Mouse (Mus musculus): Measurements from ENCODE around the gene Emp1.

Emp1 gene

GRCm38 (mm10) chr6:135364041-135364745, 1.8 kb downstream of the Emp1 start:
- DNase-seq: peak; percentile 39 to 61

- DNase-seq: no peak
These were observed 2.6 kb downstream of the Emp1 start for GRCm38 (mm10) chr6:135364891-135365301.

DNA sequence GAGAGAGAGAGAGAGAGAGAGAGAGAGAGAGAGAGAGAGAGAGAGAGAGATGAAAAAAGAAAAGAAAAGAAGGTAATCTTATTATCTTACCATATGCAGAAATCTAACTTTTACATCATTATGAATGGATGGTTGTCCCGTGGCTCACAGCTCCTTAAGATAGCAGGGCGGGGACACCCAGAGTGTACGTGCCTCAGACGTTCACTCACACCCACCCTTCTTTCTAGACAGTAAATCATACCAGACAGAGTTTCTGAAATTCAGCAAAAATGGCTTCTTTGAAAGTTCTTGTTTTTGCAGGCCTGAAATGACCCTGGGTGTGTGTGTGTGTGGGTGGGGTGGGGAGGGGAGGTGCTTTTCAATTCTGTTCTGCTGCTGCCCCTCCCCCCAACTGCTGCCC, 3.3 kb downstream of the Emp1 start:
- DNase-seq: no peak

DNA sequence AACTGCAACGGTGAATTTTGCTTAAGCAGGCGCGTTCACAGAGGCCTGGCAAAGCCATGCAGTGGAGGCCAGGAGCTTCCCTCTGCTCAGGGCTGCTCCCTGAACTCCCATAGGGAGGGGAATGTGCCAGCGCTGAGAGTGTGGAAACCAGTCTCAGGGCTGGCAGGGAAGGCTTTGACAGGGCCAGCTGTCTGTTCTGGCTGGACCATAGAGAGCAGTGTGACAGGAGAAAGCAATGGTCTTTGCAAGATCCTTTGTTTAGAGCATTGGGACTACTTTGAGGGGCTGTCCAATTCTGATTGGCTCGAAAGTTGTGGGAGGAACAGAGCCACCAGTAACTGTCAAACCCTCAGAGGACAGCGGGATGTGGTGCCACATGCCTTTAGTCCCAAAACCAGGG, 5.9 kb downstream of the Emp1 start:
- DNase-seq: no peak

DNA sequence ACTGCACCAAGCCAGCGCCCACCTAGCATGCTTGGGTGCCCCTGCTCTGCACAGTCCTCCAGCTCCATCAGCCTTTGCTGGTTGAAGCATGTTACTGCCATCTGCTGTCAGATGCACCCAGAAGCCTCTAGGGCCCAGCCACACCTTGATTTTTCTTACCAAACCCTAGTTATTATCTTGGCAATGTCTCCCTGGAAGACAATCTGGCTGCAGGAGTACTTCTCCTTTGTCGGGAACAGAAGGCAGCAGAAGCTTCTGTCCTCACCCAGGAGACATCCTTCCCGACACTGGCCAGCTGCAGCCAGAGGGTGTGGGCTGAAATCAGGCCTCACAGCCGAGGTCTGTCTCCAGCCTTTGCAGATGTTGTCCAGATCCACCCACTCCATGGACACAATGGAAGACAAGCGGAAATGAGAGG, 7.2 kb downstream of the Emp1 start:
- DNase-seq: peak; percentile 25 to 44

GRCm38 (mm10) chr6:135370954-135371353, 8.6 kb downstream of the Emp1 start:
- no peak for DNase-seq

- DNase-seq: no peak
These were observed 11.0 kb downstream of the Emp1 start for GRCm38 (mm10) chr6:135373357-135373756.

DNA sequence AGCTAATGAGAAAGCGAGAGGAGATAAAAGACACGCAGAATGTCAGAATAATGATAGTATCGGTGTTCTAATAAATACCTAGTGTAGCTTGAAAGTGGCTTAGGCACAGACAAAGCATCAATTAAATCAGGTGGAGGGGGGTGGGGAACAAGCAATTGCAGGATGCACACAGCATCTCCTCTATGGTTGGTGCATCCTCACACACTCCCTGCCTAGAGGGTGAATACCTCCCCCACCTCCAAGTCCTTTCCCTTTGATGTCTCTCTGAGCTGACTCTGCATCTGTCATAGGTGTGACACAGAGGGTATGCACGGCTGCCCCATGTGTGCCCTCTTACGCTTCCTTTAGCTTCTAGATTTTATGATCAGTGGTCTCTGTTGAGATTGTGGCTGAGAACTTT, 13.5 kb downstream of the Emp1 start:
- DNase-seq: no peak

DNA sequence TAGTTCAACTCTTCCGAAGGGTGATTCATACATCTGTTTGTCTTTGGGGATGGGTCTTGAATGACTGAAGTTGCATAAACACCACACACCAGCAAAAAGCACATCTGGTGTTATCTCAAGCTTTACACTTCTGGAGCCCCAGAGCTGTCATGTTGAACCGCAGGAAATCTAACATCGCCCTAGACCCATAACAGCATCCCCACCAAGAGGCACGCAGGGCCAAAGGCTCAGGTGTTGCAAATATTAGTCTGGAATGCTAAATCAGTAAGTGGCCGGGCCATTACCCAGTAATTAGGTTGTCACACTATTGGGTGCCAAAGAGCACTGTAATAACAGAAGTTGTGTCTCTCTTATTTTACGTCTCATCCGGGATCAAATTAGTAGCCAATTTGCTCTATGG, 13.9 kb downstream of the Emp1 start:
- no peak for DNase-seq

DNA sequence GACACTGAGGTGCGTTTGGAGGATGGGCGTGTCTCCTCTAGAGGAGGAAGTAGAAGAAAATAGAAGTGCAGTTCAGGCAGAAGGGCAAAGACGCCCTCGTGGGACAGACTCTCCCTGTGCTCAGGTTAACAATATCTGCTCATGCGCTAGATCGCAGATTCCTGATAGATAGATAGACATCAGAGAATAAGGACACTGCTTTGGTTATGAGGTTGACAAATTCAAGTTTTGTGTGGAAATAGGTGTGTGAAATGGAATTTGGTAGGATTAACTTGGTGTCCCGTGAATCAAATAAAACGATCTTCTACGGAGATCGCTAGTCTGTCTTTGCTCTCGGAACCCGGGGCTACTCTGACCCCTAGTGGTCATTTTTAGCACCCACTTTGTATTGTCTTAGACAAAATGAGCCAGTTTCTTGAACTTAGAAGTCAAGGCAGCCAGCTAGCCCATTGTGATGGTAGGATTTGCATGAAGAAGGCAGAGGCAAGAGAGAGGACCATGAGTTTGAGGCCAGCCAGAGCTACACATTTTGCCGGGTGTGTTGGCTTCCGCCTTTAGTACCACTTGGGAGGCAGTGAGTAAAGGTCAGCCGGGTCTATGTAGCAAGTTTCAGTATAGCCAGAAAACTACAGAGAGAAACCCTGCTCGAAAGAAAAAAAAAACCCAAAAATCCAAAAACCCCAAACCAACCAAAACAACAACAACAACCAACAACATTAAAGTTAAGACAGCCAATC, 15.4 kb downstream of the Emp1 start:
- no peak for DNase-seq

GRCm38 (mm10) chr6:135383919-135384318, 21.6 kb downstream of the Emp1 start:
- DNase-seq: no peak

DNA sequence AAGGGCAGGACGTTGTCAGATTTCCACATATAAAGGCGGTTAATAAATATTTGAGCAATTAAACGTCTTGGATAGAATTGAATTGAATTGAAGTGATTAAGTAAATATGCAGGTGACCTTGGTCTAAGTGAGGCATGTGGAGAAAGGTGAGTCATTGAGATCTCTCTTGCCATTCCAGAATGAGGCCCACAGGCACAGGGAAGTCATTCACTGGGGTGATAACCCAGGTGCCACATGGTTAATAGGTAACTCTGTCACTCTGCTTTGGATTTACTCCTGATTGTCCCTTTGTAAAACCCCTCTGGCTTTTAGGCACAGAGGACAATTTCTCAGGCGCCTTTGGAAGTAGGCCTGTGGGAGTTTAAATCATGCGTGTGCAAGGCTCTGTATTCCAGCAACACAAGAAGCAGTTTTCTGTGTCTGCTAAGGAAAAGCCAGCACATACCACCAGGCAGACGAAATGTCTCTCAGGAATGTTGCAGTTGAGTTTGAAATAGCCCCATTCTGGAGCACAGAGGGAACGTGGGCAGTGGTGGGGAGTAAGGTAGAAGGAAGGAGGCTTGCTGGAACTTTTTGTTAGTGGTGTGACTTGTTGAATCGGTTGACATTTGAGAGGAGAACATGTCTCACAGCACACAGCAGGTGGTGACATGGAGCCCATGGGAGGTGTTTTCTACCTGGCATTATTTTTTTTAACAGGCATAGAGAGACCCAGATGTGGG, 23.6 kb downstream of the Emp1 start:
- DNase-seq: no peak

- no peak for DNase-seq
These were observed 25.3 kb downstream of the Emp1 start for GRCm38 (mm10) chr6:135387653-135388052.

GRCm38 (mm10) chr6:135388711-135389110, 26.4 kb downstream of the Emp1 start:
- no peak for DNase-seq

DNA sequence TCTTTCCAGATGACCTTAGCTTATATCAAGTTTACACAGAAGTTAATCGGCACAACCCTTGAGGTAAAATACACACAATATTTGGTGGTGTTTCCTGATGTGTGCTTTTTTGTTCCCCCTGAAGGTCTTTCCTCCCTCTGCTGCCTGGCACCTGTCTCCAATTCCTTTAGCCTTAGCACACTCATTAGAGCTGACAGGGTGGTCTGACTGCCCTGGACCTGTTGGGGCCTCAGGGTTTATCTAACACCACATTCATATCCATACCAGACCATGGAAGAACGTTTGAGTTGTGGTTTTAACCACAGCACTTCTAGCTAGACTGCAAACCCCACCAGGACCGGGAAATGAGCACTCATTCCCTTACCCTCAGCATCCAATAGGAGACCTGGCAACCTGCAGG, 28.1 kb downstream of the Emp1 start:
- DNase-seq: no peak

DNA sequence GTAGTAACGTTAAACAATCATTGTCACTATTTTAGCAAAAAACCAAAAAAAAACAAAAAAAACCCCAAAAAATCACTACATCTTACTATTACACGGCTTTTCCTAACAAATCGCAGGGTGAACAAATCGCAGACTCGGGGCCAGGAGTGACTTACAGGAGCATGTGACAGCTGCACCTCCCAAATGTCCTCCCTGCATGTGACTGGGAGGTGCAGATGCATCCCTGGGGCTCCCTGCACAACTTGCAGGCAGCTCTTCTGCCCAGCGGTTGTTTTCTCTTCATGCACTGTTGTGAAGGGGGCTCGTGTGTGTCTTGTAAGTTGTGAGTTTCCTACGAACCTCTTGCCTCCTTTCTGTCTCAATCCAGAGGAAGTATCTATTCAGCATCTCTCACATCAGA, 33.0 kb downstream of the Emp1 start:
- no peak for DNase-seq

- no peak for DNase-seq
These were observed 34.7 kb downstream of the Emp1 start for GRCm38 (mm10) chr6:135397089-135397488.

- no peak for DNase-seq
These were observed 35.4 kb downstream of the Emp1 start for GRCm38 (mm10) chr6:135397788-135398187.

GRCm38 (mm10) chr6:135398801-135399200, 36.5 kb downstream of the Emp1 start:
- no peak for DNase-seq

DNA sequence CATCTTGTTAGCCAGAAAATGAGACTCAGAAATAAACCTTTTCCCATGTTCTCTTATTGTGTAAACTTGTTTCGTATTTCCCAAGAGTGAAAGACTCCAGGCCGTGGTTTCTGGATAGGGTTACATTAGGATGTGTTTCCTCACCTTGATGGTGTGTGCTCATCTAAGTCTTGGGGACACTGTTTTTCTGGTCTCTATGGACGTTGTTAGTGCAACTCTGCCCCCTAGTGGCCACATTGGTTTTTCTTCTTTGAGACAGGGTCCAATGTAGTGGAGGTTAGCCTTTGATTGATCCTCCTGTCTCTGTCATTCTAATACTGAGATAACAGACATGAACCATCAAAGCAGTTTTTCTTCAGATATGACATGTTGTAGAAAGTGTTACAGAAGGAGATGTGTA, 38.0 kb downstream of the Emp1 start:
- DNase-seq: peak in 1 of 2 experiments; percentile 18

GRCm38 (mm10) chr6:135405093-135405492, 42.7 kb downstream of the Emp1 start:
- no peak for DNase-seq

GRCm38 (mm10) chr6:135407323-135407722, 45.0 kb downstream of the Emp1 start:
- no peak for DNase-seq

- no peak for DNase-seq
These were observed 49.5 kb downstream of the Emp1 start for GRCm38 (mm10) chr6:135411712-135412319.
